Mouse (Mus musculus): ENCODE measurements around the gene Git1.

GRCm38 (mm10) chr11:77506941-77507340 is 13.6 kb downstream of the Git1 start:
- no peak for TF ChIP-seq CTCF (IDR thresholded peaks at IDR 0.05; ENCODE audit: borderline replicate concordance, control insufficient read depth, extremely low read depth, insufficient read depth, low read length, poor library complexity)
- TF ChIP-seq POLR2A (IDR thresholded peaks at IDR 0.05; ENCODE audit: control insufficient read depth, extremely low read depth, insufficient read depth, low read length, poor library complexity) = no peak

Data from thymus, adult 2 months (tissue).